Mouse (Mus musculus): ENCODE measurements around the gene Duoxa1.

The Duoxa1 gene

DNA sequence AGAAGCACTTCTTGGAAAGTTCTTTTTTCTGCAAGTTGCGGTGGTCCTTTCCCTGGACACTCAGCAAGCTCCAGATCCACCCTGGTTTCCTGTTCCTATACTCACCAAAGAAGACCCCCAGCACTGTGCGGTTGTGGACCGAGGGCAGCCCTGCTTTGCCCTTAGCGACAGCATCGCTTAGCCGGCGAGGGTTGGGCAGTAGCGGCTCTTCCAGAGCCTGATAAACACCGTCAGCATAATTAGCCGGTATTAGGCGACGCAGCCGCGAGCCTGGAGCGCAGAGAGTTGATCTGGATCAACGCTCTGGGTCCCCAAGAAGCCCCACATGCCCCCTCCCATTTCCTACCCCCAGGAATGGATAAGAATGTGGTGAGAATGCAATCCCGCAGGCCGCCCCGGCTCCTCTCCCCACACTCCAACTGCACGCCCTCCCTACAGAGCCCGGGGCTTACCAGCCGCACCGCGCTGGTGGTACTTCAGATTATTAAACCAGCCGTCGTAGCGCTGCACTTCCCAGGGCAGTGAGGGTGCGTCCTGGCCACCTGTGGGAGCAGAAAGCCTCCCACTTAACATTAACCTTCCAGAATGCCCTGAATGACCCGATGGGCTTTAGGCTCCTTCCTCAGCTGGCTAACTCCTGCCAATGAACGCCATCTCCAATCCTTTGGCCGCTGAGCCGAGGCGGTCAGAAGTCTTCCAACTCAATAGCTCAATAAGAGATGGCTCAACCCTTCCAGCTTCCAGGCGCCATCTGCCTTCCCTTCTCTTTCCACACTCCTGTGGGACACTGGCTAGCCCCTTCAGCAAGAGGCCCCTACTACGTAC lies 16.0 kb downstream of the Duoxa1 start:
- peak in 1 of 2 experiments; percentile 13 for DNase-seq

DNA sequence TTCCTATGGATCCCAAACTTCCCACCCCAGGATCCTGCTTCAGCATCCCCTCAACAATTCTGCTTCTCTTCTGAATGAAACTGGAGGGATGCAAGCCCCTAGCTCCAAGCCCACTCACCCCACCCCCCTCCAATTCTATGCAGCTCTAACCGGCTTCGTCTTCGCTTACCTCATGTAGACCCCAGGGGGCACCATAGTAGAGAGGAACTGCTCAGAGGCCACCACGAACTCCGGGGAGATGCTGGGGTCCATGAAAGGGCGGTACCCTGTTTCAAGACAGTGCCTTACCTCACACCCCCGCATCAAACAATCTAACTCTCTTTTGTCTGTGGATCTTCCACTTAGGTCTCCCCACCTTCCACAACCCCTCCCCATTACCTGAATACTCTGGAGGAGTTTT lies 18.6 kb downstream of the Duoxa1 start:
- DNase-seq = no peak

DNA sequence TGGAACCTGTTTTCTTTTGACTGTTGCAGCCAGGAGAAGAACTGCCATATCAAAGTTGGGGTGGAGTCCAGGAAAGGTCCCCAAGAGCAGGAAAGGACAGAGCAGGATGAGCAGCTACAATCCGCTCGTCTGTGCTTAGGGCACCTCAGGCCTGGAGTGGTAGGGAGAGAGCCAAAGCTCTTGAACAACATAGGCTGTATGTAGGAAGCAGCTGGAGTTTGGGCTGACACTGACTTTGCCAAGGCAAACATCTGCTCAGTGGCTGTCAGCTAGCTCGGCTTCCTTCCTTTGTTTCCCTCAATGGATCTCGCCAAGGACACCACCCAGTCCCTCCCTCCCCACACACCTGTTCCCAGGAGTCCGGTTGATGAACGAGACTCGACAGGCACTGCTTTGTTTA lies 27.4 kb downstream of the Duoxa1 start:
- no peak for DNase-seq

DNA sequence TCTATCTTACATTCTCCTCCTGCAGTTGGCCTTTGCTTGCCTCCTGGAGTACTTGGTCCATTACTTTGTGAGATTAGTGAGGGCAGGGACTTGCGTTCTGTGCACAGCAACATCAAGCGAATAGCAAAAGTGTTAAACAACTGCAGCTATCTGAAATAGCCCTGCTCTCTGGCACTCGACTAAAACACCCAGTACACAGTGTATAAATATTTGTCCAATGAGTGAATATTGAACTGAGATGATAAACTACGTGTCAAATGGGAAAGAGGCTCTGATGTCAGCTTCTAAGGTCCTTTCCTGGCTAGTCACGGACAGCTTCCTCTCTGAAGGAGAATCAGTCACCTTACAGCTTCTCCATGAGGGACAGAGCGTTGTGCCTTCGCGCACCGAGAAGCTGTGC lies 29.4 kb downstream of the Duoxa1 start:
- no peak for DNase-seq

- DNase-seq = no peak
These were observed 34.8 kb downstream of the Duoxa1 start for GRCm38 (mm10) chr2:122278769-122279168.

- peak in 1 of 2 experiments; percentile 15 for DNase-seq
These were observed 46.9 kb downstream of the Duoxa1 start for GRCm38 (mm10) chr2:122266407-122267193.

GRCm38 (mm10) chr2:122264690-122265089 lies 48.8 kb downstream of the Duoxa1 start:
- peak in 1 of 2 experiments; percentile 9 for DNase-seq

- no peak for DNase-seq
These were observed 52.8 kb downstream of the Duoxa1 start for GRCm38 (mm10) chr2:122260729-122261128.

DNA sequence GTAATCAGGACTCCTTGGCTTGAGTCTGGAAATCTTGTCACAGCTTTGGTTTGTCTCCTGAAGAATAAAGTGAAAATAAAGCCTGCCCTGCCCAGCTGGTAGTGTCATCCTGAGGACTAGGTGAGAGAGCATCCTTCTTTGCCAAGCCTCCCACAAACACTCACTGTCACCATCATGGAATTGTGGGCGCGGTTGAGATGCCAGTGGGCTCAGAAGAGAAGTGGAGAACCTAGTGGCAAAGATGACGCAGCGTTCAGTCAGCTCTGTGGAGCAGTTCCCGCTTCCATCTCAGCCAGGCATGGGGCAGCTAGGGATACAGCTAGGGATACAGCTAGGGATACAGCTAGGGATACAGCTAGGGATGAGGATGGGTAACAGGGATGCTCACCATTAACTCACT lies 57.5 kb downstream of the Duoxa1 start:
- no peak for DNase-seq
